Mouse (Mus musculus) left cerebral cortex, adult 11 months (tissue): ENCODE data around the gene Dnah1.

Experiments used
- DNase-seq: peaks from one replicate; pipeline ENCODE4 v3.0.0; 2022; ENCODE audit warnings: low spot score

Dnah1 gene

DNA sequence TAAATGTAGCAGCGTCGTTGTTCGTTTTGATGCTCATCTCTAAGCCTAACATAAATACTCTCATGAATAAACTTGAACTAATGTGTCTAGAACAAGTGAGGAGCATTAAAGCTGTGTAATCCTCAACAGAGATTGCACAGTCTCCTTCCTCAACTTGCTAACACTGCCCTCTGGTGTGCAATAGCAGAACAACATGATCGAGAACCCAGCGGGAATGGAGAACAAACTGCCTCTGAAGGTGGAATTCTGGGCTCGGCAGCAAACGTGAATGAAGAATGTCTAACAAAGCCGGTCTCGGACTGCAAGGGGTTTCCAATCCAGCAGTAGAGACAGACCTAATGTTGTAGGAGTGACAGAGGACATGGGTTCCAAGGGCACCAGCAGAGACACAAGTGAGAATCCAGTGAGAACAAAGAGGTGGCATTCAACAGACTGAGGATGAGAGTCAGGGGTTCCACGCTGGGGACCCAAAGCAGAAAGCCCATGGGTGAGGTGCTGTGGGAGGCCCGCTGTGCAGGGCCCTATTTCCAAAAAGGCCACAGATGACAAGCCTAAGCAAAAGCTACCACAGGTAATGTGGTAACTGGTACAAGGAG lies 89.6 kb downstream of the Dnah1 start:
- peak; percentile 59 for DNase-seq

- no peak for DNase-seq
Observed at GRCm38 (mm10) chr14:31233070-31233995, 90.4 kb downstream of the Dnah1 start.

DNA sequence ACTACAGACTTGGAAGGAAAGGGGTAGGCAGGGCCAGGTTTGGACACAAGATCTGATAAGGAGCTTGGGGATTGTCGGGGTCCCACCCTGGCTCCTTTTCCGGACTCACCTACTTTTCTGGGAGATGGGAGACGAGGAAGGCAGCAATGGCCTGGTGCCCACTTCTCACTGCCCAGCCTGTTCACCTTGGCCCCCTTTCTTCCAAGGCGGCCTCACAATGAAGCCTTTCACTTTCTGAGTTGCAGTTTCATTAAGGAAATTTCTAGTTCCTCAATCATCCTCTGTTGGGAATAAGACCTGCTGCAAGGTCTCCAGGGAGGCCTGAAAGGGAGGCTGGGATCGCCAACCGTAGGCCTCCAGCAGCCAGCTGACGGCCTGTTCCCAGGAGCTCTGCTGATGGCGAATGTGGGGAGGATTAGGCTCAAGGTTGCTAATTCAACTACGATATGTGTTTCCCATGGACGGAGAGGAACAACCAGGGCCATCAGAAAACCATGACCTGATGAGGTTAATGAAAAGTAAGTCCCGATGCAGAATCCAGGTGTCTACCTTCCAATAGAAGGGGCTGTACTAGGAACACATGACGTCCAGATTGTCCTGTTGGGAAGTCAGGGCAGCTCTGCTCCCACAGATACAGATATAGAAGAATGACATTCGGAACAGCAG lies 91.2 kb downstream of the Dnah1 start:
- DNase-seq, result no peak

GRCm38 (mm10) chr14:31230442-31230841 lies 93.3 kb downstream of the Dnah1 start:
- no peak for DNase-seq

GRCm38 (mm10) chr14:31228234-31228633 lies 95.5 kb downstream of the Dnah1 start:
- no peak for DNase-seq

DNA sequence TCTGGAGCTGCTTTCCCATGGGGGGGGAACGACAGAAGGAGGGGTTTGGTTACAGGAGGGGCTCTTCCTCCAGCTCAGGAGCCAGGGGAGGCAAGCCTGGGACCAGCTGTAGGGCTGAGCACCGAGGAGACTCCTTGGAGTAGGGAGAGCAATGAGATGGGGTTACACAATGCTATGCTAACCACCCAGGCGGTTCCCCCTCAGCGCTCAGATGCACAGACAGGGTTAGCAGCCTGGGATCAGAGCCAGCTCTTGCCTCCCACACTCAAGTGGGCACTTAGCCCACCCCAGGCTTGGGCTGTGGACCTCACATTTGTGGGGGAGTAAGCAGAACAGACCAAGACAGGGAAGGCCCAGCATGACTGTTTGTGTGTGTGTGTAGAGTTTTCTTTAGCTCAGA lies 96.7 kb downstream of the Dnah1 start:
- DNase-seq, result no peak

DNA sequence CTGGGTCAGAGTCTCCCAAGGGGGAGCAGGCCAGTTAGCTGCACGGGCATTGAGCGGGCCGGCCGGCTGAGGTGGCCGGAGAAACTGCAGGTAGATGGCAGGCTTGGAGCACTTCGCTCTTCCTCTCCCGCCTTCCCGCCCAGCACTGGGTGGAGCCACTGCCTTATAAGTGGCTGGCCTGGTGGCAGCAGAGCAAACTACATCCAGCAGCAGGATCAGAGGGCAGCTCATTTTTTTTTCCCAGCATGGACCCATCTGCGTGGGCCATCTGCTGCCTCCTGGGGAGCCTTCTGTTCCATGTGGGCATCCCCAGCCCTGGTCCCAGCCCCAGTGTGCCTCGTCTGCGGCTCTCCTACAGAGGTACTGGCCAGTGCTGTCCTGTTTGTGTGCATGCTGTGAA lies 106.0 kb downstream of the Dnah1 start, which contains the start of gene Sema3g:
Gene Sema3g, plus strand, starts transcription at position 195 of the 400 bp plus-strand sequence.
- no peak for DNase-seq

- no peak for DNase-seq
Observed at GRCm38 (mm10) chr14:31216846-31217245, 106.8 kb downstream of the Dnah1 start, which contains the start of gene Nisch. TSS of gene Nisch (minus strand) at chr14:31216946.

DNA sequence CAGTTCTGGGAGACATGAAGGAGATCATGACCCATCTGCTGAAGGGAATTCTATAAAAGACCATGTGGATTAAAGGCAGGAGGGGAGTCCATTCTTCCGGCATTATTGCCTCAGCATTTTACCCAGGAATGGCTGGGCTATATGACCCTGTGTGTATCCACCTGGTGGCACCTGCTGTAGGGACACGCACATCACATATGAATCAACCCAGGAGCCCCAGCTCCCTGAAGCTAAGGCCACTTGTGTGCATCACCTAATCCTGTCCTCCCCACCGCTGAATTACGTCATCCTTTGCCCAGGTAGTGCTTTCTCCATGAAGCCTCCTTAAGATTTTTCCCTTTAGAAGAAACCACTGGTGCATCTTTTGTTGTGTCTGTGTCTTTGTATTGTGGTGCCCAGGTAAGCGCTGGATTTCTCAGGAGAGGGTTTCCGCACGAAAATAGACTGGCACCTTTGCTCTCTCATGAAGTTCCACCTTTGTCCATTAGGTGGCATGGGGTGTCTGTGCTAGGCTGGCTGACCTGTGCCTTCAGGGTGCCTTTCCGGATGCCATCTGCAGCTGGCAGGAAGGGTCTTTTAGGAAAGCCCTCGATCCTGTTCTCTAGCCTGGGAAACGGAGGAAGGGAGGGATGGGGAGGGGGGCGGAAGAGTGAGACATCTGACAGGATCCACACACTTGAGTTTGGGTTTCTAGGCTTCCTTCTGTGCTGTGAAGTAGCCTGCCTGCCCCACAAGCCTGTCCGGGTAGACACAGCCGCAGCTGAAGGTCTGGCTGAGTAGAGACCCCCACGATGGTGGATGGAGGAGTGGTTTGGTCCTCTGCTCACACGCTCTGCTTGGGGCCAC lies 108.3 kb downstream of the Dnah1 start:
- no peak for DNase-seq

DNA sequence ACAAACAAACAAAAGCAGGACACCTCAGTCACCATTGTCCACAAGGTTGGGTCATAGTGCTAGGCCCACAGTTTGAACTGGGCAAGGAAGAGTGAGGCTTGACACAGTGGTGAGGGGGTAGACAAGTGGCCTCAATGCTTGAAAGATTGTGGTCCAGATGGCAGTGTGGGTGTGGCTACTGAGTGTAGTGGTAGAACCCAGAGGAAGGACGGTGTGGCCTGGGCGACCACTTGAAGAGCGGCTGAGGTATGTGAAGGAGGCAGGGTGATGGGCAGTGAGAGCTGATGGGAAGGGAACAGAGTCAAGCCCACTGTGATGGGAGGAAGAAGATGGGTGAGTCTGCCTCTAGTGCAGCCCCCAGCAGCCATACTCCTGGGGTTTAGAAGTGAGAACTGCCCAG lies 109.0 kb downstream of the Dnah1 start:
- DNase-seq, result no peak

- no peak for DNase-seq
Observed at GRCm38 (mm10) chr14:31213868-31214267, 109.8 kb downstream of the Dnah1 start.

DNA sequence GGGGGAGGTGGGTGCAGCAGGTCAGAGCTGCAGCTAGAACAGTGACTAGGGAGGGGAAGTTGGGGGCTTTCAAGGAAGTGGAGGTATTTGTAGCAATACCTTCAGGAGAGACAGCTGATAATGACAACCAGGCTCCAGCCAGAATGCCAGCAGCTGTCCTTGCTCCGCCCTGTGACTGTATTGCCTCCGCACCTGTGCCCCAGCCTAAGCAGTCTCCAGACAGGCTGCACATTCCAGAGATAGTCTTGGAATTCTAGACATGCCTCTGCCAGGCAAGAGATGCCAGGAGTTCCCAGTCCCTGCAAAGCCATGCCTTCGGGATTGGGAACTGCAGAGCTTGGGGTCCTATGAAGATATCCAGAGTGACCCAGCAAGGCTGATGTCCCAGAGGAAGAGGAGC lies 111.2 kb downstream of the Dnah1 start:
- DNase-seq, result no peak

- DNase-seq, result no peak
Observed at GRCm38 (mm10) chr14:31211854-31212253, 111.8 kb downstream of the Dnah1 start.
